Mouse (Mus musculus) CH12.LX (cell line): ENCODE results near the gene Dhdh. TPM values are rescaled to one million over a fixed set of nuclear protein-coding genes. Genes with fewer than 3 reads are reported as not detected.

Experiments used
- DNase-seq: peaks from one replicate; pipeline ENCODE4 v3.0.0-alpha.2; 2013; ENCODE audit errors: extremely low read depth
- H3K27ac ChIP-seq: 2 replicates; pipeline ENCODE4 v1.5.1; 2012; ENCODE audit warnings: low read depth, mild to moderate bottlenecking, control low read depth, moderate library complexity; ENCODE audit not compliant: insufficient read depth
- H3K27me3 ChIP-seq: replicated peaks from 2 replicates; pipeline ENCODE3; 2012; ENCODE audit warnings: inconsistent platforms
- H3K36me3 ChIP-seq, 2 experiments: replicated peaks in 1 of 2; 2 replicates each; pipeline versions ENCODE3 to v1.6.1; 2012; ENCODE audit warnings: inconsistent platforms in 1 of 2, low read length in 1 of 2, mild to moderate bottlenecking in 1 of 2, mixed read lengths in 1 of 2, moderate library complexity in 1 of 2; ENCODE audit not compliant: control insufficient read depth in 1 of 2, insufficient read depth in 1 of 2
- H3K4me1 ChIP-seq, 2 experiments: 2 replicates each; pipeline ENCODE4 v1.6.1; 2012; ENCODE audit warnings: inconsistent platforms in 1 of 2, moderate library complexity in 1 of 2; ENCODE audit not compliant: insufficient read depth in 2 of 2, control insufficient read depth in 1 of 2
- H3K4me2 ChIP-seq: 2 replicates; pipeline ENCODE4 v1.6.1; 2012; ENCODE audit warnings: low read depth, mild to moderate bottlenecking, control low read depth; ENCODE audit not compliant: poor library complexity, insufficient read depth, severe bottlenecking
- H3K4me3 ChIP-seq, 3 experiments: fragments of 150-350 bp in 1 of 3; sonication (generic) in 1 of 3; replicated peaks in 1 of 3; 2 replicates each; pipeline versions ENCODE3 to v1.5.1; 2011 to 2012; ENCODE audit warnings: low read depth in 2 of 3, low read length in 2 of 3, mild to moderate bottlenecking in 2 of 3, moderate library complexity in 2 of 3, control low read depth in 1 of 3, improper control_type of control experiment in 1 of 3, inconsistent platforms in 1 of 3, mixed read lengths in 1 of 3; ENCODE audit not compliant: poor library complexity in 1 of 3
- H3K79me2 ChIP-seq: replicated peaks from 2 replicates; pipeline ENCODE4 v1.6.1; 2012; ENCODE audit warnings: mild to moderate bottlenecking, moderate library complexity; ENCODE audit not compliant: control insufficient read depth, poor library complexity, insufficient read depth, severe bottlenecking; ENCODE audit errors: extremely low read depth
- H3K9ac ChIP-seq: 2 replicates; pipeline ENCODE4 v1.6.1; 2012; ENCODE audit warnings: low read depth, mild to moderate bottlenecking, control low read depth, moderate library complexity; ENCODE audit not compliant: insufficient read depth
- H3K9me3 ChIP-seq: replicated peaks from 2 replicates; pipeline ENCODE3; 2012; ENCODE audit warnings: low read length, inconsistent platforms, mixed read lengths
- BHLHE40 ChIP-seq: IDR thresholded peaks from 2 replicates; pipeline ENCODE4 v1.6.1; 2011; ENCODE audit warnings: mild to moderate bottlenecking, low read depth, low read length, improper control_type of control experiment
- CHD1 ChIP-seq: IDR thresholded peaks from 2 replicates; pipeline ENCODE4 v1.6.1; 2012; ENCODE audit warnings: low read depth, low read length, improper control_type of control experiment, inconsistent platforms
- CTCF ChIP-seq, 2 experiments: IDR thresholded peaks in 1 of 2; conservative IDR thresholded peaks in 1 of 2; 2 replicates each; pipeline ENCODE4 v1.5.1; 2011 to 2012; ENCODE audit warnings: low read depth in 2 of 2, low read length in 2 of 2, improper control_type of control experiment in 1 of 2, inconsistent platforms in 1 of 2, mild to moderate bottlenecking in 1 of 2, moderate library complexity in 1 of 2
- E2F4 ChIP-seq: IDR thresholded peaks from 2 replicates; pipeline ENCODE4 v1.6.1; 2011; ENCODE audit warnings: low read depth, low read length, improper control_type of control experiment; ENCODE audit not compliant: insufficient replicate concordance
- ELF1 ChIP-seq: IDR thresholded peaks from 2 replicates; pipeline ENCODE4 v1.6.1; 2014; ENCODE audit warnings: low read depth, mild to moderate bottlenecking, inconsistent platforms, low read length, improper control_type of control experiment
- EP300 ChIP-seq: IDR thresholded peaks from 2 replicates; pipeline ENCODE4 v1.6.1; 2011; ENCODE audit warnings: low read length, improper control_type of control experiment
- ETS1 ChIP-seq: conservative IDR thresholded peaks from 2 replicates; pipeline ENCODE4 v1.6.1; 2012; ENCODE audit warnings: low read depth, mild to moderate bottlenecking, inconsistent platforms, low read length, improper control_type of control experiment, moderate library complexity
- HCFC1 ChIP-seq: IDR thresholded peaks from 2 replicates; pipeline ENCODE4 v1.6.1; 2012; ENCODE audit warnings: low read depth, mild to moderate bottlenecking, inconsistent platforms, low read length, improper control_type of control experiment
- JUN ChIP-seq: IDR thresholded peaks from 2 replicates; pipeline ENCODE4 v1.6.1; 2011; ENCODE audit warnings: low read depth, mild to moderate bottlenecking, low read length, improper control_type of control experiment, moderate library complexity; ENCODE audit not compliant: insufficient read depth
- KAT2A ChIP-seq: IDR thresholded peaks from 2 replicates; pipeline ENCODE4 v1.6.1; 2012; ENCODE audit warnings: low read length, improper control_type of control experiment, inconsistent platforms; ENCODE audit not compliant: insufficient replicate concordance
- MAFK ChIP-seq: IDR thresholded peaks from 2 replicates; pipeline ENCODE4 v1.6.1; 2011; ENCODE audit warnings: low read length, improper control_type of control experiment; ENCODE audit not compliant: insufficient replicate concordance
- MAX ChIP-seq: IDR thresholded peaks from 2 replicates; pipeline ENCODE4 v1.6.1; 2011; ENCODE audit warnings: low read length, improper control_type of control experiment
- MAZ ChIP-seq: IDR thresholded peaks from 2 replicates; pipeline ENCODE4 v1.6.1; 2012; ENCODE audit warnings: low read depth, mild to moderate bottlenecking, inconsistent platforms, low read length, improper control_type of control experiment, moderate library complexity
- MEF2A ChIP-seq: IDR thresholded peaks from 2 replicates; pipeline ENCODE4 v1.6.1; 2014; ENCODE audit warnings: low read depth, mild to moderate bottlenecking, inconsistent platforms, low read length, improper control_type of control experiment, borderline replicate concordance
- MXI1 ChIP-seq: IDR thresholded peaks from 2 replicates; pipeline ENCODE4 v1.6.1; 2011; ENCODE audit warnings: mild to moderate bottlenecking, low read depth, low read length, improper control_type of control experiment
- MYC ChIP-seq: IDR thresholded peaks from 2 replicates; pipeline ENCODE4 v1.6.1; 2011; ENCODE audit warnings: low read depth, mild to moderate bottlenecking, improper control_type of control experiment, low read length
- NELFE ChIP-seq: IDR thresholded peaks from 2 replicates; pipeline ENCODE4 v1.6.1; 2011; ENCODE audit warnings: low read depth, low read length, improper control_type of control experiment
- NRF1 ChIP-seq: IDR thresholded peaks from 2 replicates; pipeline ENCODE4 v1.6.1; 2014; ENCODE audit warnings: low read depth, mild to moderate bottlenecking, inconsistent platforms, low read length, improper control_type of control experiment, moderate library complexity
- POLR2A ChIP-seq: IDR thresholded peaks from 2 replicates; pipeline ENCODE4 v1.6.1; 2011; ENCODE audit warnings: low read depth, mild to moderate bottlenecking, improper control_type of control experiment, low read length
- POLR2AphosphoS2 ChIP-seq: IDR thresholded peaks from 2 replicates; pipeline ENCODE4 v1.6.1; 2011; ENCODE audit warnings: low read depth, low read length, improper control_type of control experiment
- RAD21 ChIP-seq: IDR thresholded peaks from 2 replicates; pipeline ENCODE4 v1.6.1; 2011; ENCODE audit warnings: low read depth, mild to moderate bottlenecking, low read length, improper control_type of control experiment, moderate library complexity
- RCOR1 ChIP-seq: conservative IDR thresholded peaks from 2 replicates; pipeline ENCODE4 v1.6.1; 2012; ENCODE audit warnings: low read depth, mild to moderate bottlenecking, inconsistent platforms, low read length, improper control_type of control experiment
- SIN3A ChIP-seq: IDR thresholded peaks from 2 replicates; pipeline ENCODE4 v1.6.1; 2012; ENCODE audit warnings: low read length, improper control_type of control experiment, inconsistent platforms
- SMC3 ChIP-seq: IDR thresholded peaks from 2 replicates; pipeline ENCODE4 v1.6.1; 2011; ENCODE audit warnings: low read depth, low read length, improper control_type of control experiment
- TBP ChIP-seq: conservative IDR thresholded peaks from 2 replicates; pipeline ENCODE4 v1.6.1; 2011; ENCODE audit warnings: low read depth, low read length, improper control_type of control experiment
- TCF12 ChIP-seq: IDR thresholded peaks from 2 replicates; pipeline ENCODE4 v1.6.1; 2014; ENCODE audit warnings: low read depth, mild to moderate bottlenecking, inconsistent platforms, low read length, improper control_type of control experiment
- UBTF ChIP-seq: IDR thresholded peaks from 2 replicates; pipeline ENCODE4 v1.6.1; 2012; ENCODE audit warnings: low read depth, mild to moderate bottlenecking, inconsistent platforms, low read length, improper control_type of control experiment, moderate library complexity
- USF2 ChIP-seq: conservative IDR thresholded peaks from 2 replicates; pipeline ENCODE4 v1.6.1; 2011; ENCODE audit warnings: low read depth, low read length, improper control_type of control experiment
- ZC3H11A ChIP-seq: IDR thresholded peaks from 2 replicates; pipeline ENCODE4 v1.6.1; 2012; ENCODE audit warnings: low read depth, mild to moderate bottlenecking, inconsistent platforms, low read length, improper control_type of control experiment
- ZMIZ1 ChIP-seq: IDR thresholded peaks from 2 replicates; pipeline ENCODE4 v1.6.1; 2012; ENCODE audit warnings: low read depth, mild to moderate bottlenecking, inconsistent platforms, low read length, improper control_type of control experiment
- ZNF384 ChIP-seq: IDR thresholded peaks from 2 replicates; pipeline ENCODE4 v1.6.1; 2012; ENCODE audit warnings: low read depth, low read length, improper control_type of control experiment, inconsistent platforms
- dilution Hi-C: fragments of 300-500 bp; cut with MboI; formaldehyde crosslinking; loops from 2 replicates; pipeline ENCODE4 v1.14.3; 2020; ENCODE audit warnings: low sequenced_read_pairs; ENCODE audit not compliant: extremely low pct_unique_long_range_greater_than_20kb, extremely low pct_ligation_motif_present
- in situ Hi-C: fragments of 300-500 bp; cut with MboI; formaldehyde crosslinking; loops from 3 replicates; pipeline ENCODE4 v1.14.3; 2019; ENCODE audit warnings: low sequenced_read_pairs, low pct_ligation_motif_present, low pct_unique_long_range_greater_than_20kb, mixed read lengths
- polyA plus RNA-seq: library from polyadenylated mRNA; unstranded; fragments of >175 nt; gene quantifications from 2 replicates; pipeline ENCODE4 v1.2.1, GENCODE M21; 2012; ENCODE audit warnings: low read depth; ENCODE audit not compliant: insufficient read length
- total RNA-seq, 2 experiments: library from RNA; depleted of rRNA; stranded (reverse); fragments of 300-350 nt in 1 of 2; fragments of >200 nt in 1 of 2; gene quantifications; 2 replicates each; pipeline ENCODE4 v1.2.3; 2012 to 2014

Gene Dhdh
- total and polyA plus RNA-seq, 3 experiments: 5.9 to 18.0 (median 7.2) TPM

DNA sequence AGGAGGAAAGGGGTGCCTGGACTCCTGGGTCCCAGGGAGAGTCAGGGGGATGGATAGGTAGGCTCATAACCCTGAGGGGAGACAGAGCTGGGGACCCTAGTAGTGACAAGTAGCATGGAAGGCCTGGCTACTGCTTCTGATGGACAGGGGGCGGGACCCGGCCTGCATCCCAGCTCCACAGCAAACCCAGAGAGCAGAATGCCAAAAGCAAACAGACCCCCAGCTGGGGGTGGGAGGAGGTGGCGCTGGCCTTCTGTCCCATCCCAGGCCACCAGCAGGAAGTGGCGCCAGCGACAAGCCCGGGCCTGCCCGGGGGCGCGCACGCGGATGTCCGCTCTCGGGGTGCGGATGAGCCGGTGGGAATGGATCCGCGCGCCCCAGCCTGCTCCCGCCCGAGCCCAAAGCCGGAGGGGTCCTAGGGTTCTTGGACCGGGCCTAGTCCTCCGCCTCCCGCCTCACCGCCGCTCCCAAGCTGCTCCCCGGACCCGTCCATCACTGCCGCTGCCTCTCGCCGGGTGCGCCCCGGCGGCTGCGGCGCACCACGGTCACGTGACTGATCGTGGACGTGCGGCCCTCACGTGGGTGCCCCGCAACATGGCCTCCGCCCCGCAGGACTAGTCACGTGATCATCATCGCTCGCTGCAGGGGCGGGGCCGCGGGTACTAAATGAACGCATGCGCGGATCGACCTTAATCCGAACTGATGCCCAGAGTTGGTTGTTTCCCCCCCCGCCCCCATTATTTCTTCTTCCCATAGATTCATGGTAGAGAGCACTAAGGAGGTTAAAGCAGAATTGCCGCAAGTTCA is 22.1 kb downstream of the Dhdh start, which contains the start of gene Bax (continued):
- TF ChIP-seq USF2 (peak; percentile 99), MXI1 (peak; percentile 94; the same call in 1 of the 2 replicates), JUN (no peak), RCOR1 (0 out of 2 replicates have a peak, but pooled peaks have one; percentile 56), RAD21 (no peak), ETS1 (peak; percentile 53), CHD1 (0 out of 2 replicates have a peak, but pooled peaks have one; percentile 52), ZC3H11A (no peak), HCFC1 (peak; percentile 82), TBP (0 out of 2 replicates have a peak, but pooled peaks have one; percentile 20), ZNF384 (no peak), ELF1 (peak; percentile 69; the same call in 1 of the 2 replicates)

DNA sequence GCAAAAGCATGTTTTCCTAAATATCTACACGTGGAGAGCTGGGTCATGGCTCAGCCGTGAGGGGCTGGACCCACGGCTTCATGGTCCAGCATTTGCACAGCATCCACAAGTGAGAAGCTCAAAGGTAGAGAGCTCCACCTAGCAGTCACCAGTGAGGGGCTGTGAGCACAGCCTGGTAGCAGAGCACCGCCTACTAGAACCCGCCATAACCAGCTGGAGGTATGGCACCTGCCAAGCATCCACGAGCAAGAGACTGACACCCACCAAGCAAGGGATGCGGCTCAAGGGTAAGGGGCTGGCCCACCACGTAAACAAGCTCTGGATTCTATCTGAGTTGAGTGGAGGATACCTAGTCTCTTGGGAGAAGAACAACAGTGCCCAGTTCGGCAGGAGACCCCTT is 23.1 kb downstream of the Dhdh start:
- H3K4me1 ChIP-seq: peaks cover 14 to 35% of the 10 kb centered on the region in 2 experiments
- dilution Hi-C loops: no loop called here
- H3K9ac ChIP-seq: peak overlapping the region; percentile 81
- no peaks in the 10 kb centered on the region for H3K27me3 ChIP-seq
- H3K4me3 ChIP-seq: peak overlapping the region; percentile 73 to 81 (median 77)
- peak overlapping the region; percentile 68 for H3K27ac ChIP-seq
- peak; percentile 71 for DNase-seq
- no peak for TF ChIP-seq ELF1
- TF ChIP-seq MAFK: no peak
- TF ChIP-seq TBP: 0 out of 2 replicates have a peak, but pooled peaks have one; percentile 37
- TF ChIP-seq KAT2A: no peak
- TF ChIP-seq JUN: no peak
- no peak; the same call in 1 of the 2 replicates for TF ChIP-seq MYC
- TF ChIP-seq ETS1: no peak
- TF ChIP-seq E2F4: no peak
- no peak for TF ChIP-seq POLR2AphosphoS2
- TF ChIP-seq BHLHE40: peak; percentile 74
- peak; percentile 85 for TF ChIP-seq SIN3A
- peak; percentile 36; the same call in 1 of the 2 replicates for TF ChIP-seq NRF1
- TF ChIP-seq HCFC1: no peak
- TF ChIP-seq MAX: peak; percentile 55; the same call in 1 of the 2 replicates
- TF ChIP-seq MEF2A: peak; percentile 65; the same call in 1 of the 2 replicates
- peak in 1 of 2 experiments; percentile 78; a peak in 2 of 4 replicates for TF ChIP-seq CTCF (conservative IDR thresholded peaks at IDR 0.05 in 1 of 2, IDR thresholded peaks at IDR 0.05 in 1 of 2; ENCODE audit: low read depth in 2 of 2, low read length in 2 of 2)
- 0 out of 2 replicates have a peak, but pooled peaks have one; percentile 35 for TF ChIP-seq NELFE
- TF ChIP-seq ZMIZ1: no peak
- no peak for TF ChIP-seq ZC3H11A
- TF ChIP-seq MAZ: peak; percentile 40; the same call in 1 of the 2 replicates
- TF ChIP-seq CHD1: no peak
- 0 out of 2 replicates have a peak, but pooled peaks have one; percentile 57 for TF ChIP-seq UBTF
- TF ChIP-seq TCF12: peak; percentile 59; the same call in 1 of the 2 replicates
- TF ChIP-seq POLR2A: peak; percentile 44; the same call in 1 of the 2 replicates
- TF ChIP-seq RAD21: peak; percentile 64
- peak; percentile 39 for TF ChIP-seq SMC3
- peak; percentile 89; the same call in 1 of the 2 replicates for TF ChIP-seq MXI1
- TF ChIP-seq EP300: no peak
- in situ Hi-C loops: loop anchor here (5.0 to 10.0 kb wide), 2 partner anchors 97 to 219 kb away; partner anchors contain the start of gene Ntn5
- H3K79me2 ChIP-seq: peaks cover 30% of the 10 kb centered on the region
- peaks cover 24 to 35% of the 10 kb centered on the region in 2 experiments for H3K36me3 ChIP-seq
- H3K9me3 ChIP-seq: peaks cover 3% of the 10 kb centered on the region
- peak overlapping the region; percentile 78 for H3K4me2 ChIP-seq
